Mouse (Mus musculus) kidney, embryonic 14.5 days (tissue): ENCODE data around the gene Palld. TPM values are rescaled to one million over a fixed set of nuclear protein-coding genes. Genes with fewer than 3 reads are reported as not detected.

Experiments used
- ATAC-seq: fragments of 200-750 bp; cut with Nextera tagmentation; 2 replicates; pipeline ENCODE4 v1.8.0; 2017; ENCODE audit warnings: moderate number of reproducible peaks, mild to moderate bottlenecking, moderate TSS enrichment, moderate library complexity; ENCODE audit not compliant: low FRiP score, low TSS enrichment
- H3K27ac ChIP-seq: fragments of 300-500 bp; sonication (generic); 2 replicates; pipeline ENCODE4 v1.5.1; 2014; ENCODE audit warnings: low read depth, mild to moderate bottlenecking, low read length, moderate library complexity, mixed read lengths
- H3K27me3 ChIP-seq: fragments of 300-500 bp; sonication (generic); 2 replicates; pipeline ENCODE4 v1.6.1; 2014; ENCODE audit warnings: mild to moderate bottlenecking, low read length; ENCODE audit not compliant: control insufficient read depth, insufficient read depth
- H3K36me3 ChIP-seq: fragments of 300-500 bp; sonication (generic); 2 replicates; pipeline ENCODE4 v1.6.1; 2014; ENCODE audit warnings: low read length, mixed read lengths; ENCODE audit not compliant: control insufficient read depth, insufficient read depth
- H3K4me1 ChIP-seq: fragments of 300-500 bp; sonication (generic); 2 replicates; pipeline ENCODE4 v1.6.1; 2014; ENCODE audit warnings: low read length, mixed read lengths; ENCODE audit not compliant: control insufficient read depth, insufficient read depth
- H3K4me2 ChIP-seq: fragments of 300-500 bp; sonication (generic); replicated peaks from 2 replicates; pipeline ENCODE4 v1.6.1; 2014; ENCODE audit warnings: low read depth, mild to moderate bottlenecking, low read length
- H3K4me3 ChIP-seq: fragments of 300-500 bp; sonication (generic); 2 replicates; pipeline ENCODE4 v1.5.1; 2014; ENCODE audit warnings: mild to moderate bottlenecking, low read length
- H3K9ac ChIP-seq: fragments of 300-500 bp; sonication (generic); 2 replicates; pipeline ENCODE4 v1.6.1; 2014; ENCODE audit warnings: low read depth, mild to moderate bottlenecking, low read length, moderate library complexity
- H3K9me3 ChIP-seq: fragments of 300-500 bp; sonication (generic); 2 replicates; pipeline ENCODE4 v1.6.1; 2016; ENCODE audit warnings: low read length; ENCODE audit not compliant: control insufficient read depth
- WGBS: fragments of 180-500 bp; shearing (Covaris S2); extraction: QIAGEN DNeasy Blood & Tissue Kit; methylation state at CpG from one replicate; pipeline ENCODE4 v1.1.7; 2014; 5-methylcytosine and 5-hydroxymethylcytosine counted together
- polyA plus RNA-seq: library from polyadenylated mRNA; unstranded; fragments of >200 nt; fragmentation: Nextera tagmentation; extraction: Ambion mirVana; gene quantifications from 2 replicates; pipeline ENCODE4 v1.2.1, GENCODE M21; 2014

The Palld gene
- polyA plus RNA-seq, 1 experiment from 2014 or later = 53.1 TPM

DNA sequence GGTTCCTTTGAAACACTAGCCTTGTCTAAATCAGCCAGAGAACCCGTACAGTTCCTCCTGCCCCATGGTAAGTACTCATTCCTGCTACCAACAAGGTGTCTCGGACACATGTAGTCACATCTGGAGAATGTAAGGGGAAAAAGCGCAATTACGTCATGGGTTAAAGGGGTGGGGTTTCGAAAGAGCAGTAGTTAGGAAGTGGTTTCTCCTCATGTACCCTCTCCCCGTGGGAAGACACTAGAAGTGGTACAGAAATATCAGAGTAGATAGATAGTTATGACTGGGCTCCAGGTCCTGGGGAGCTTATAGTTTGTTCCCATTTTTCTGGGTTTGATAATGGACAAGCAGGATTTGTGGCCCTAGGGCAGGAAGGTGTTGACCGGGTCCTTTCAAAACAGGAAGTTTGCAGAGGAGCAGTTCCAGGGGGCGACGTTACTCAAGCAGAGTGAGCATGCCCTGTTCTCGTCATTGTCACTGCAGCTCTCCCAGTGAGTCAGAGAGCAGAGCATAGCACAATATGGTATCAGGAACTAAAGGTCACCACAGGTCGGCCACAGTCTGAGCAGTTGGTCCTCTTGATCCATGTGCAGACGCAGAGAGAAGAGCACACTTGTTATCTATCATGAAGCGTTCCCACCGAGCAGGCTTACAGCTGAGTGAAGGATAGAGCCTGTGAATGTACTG, 384.8 kb downstream of the Palld start:
- peaks cover 6% of the 10 kb centered on the region; the same call in 1 of the 2 replicates for H3K36me3 ChIP-seq
- 76% methylated on average over 14 of the region's 14 CpGs for WGBS

DNA sequence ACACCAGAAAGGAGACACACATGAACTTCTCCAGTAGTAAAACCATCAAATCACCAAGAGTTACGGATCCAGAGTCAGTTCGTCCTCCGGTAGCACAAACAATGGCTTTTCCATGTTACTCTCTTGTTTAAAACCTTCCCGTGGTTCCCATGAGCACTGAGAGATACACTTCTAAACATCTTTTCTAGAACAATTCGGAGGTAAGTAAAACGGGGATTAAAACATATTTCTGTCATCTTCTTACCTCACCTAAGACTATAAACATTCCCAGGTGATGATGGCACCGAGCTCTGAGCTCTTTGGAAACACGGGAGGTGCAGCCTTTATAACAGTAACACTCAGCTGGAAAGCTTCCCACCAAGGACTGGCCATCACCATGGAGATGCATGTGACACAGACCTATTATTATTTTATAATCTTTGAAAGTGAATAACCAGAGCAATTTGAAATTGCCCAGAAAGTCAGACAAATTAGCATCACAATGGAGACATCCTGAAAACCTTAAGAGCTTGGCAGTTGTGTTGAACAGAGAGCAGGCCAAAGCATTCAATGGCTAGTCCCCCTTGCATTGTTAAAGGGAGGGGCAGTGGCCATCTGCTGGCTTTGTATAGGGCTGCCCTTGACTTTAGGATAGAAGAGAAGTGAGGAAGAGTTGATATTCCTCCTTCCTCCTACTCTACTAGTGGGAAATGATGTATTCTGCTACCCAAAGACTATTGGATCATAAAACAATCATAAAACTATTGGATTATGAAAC, 385.6 kb downstream of the Palld start:
- ATAC-seq = no peak
- Histone ChIP-seq H3K9ac (no peak overlapping the region), H3K36me3 (peaks cover 11% of the 10 kb centered on the region; the same call in 1 of the 2 replicates), H3K27ac (no peak overlapping the region), H3K4me2 (no peak overlapping the region), H3K4me1 (no peaks in the 10 kb centered on the region), H3K4me3 (no peak overlapping the region), H3K9me3 (no peaks in the 10 kb centered on the region), H3K27me3 (no peaks in the 10 kb centered on the region)
- 76% methylated on average over 8 of the region's 8 CpGs for WGBS

More for the DNA sequence above, 384.8 kb downstream of the Palld start:
- Histone ChIP-seq H3K4me2 (no peak overlapping the region), H3K4me3 (no peak overlapping the region), H3K9ac (no peak overlapping the region), H3K4me1 (no peaks in the 10 kb centered on the region), H3K9me3 (no peaks in the 10 kb centered on the region), H3K27ac (no peak overlapping the region), H3K27me3 (no peaks in the 10 kb centered on the region)
- ATAC-seq = no peak

DNA sequence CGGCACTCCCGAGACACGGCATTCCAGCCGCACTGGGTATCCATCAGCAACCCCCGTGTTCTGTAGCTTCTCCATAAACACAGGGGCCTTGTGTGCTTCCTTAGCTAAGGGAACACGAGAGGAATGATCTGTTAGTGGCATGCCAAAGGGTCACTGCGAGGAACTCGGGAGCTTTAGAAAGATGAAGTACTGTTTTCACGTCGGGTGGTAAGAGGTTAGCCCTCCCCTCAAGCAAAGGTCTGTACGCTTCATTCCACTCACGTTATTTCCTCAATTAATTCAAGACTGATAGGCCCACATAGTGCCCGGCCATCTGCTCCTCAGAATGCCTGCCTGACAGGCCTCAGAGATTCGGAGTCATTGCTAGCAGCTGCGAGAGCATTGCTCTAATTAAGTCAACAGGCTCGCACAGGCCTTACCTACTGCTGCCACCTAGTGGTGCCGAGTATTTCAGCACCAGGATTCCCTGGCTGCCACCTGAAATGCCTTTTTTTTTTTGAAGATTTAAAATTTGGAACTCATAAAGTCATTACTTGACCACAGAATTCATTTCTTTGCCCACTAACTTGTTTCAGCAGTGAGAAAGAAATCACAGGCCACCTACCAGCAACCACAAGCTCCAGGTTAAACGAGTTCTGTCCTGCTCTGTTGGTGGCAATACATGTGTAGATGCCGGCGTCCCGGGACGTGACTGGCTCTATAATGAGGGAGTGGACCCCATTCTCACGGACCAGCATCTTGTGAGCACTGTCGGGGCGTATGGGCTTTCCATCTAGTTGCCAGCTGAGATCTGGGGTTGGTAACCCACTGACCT, 386.4 kb downstream of the Palld start:
- Histone ChIP-seq H3K4me2 (no peak overlapping the region), H3K9me3 (no peaks in the 10 kb centered on the region), H3K27ac (no peak overlapping the region), H3K27me3 (no peaks in the 10 kb centered on the region), H3K4me1 (no peaks in the 10 kb centered on the region), H3K4me3 (no peak overlapping the region), H3K36me3 (peaks cover 12% of the 10 kb centered on the region; the same call in 1 of the 2 replicates), H3K9ac (no peak overlapping the region)
- WGBS = 48% methylated on average over 25 of the region's 25 CpGs
- peak; percentile 78; the same call in 1 of the 2 replicates for ATAC-seq

DNA sequence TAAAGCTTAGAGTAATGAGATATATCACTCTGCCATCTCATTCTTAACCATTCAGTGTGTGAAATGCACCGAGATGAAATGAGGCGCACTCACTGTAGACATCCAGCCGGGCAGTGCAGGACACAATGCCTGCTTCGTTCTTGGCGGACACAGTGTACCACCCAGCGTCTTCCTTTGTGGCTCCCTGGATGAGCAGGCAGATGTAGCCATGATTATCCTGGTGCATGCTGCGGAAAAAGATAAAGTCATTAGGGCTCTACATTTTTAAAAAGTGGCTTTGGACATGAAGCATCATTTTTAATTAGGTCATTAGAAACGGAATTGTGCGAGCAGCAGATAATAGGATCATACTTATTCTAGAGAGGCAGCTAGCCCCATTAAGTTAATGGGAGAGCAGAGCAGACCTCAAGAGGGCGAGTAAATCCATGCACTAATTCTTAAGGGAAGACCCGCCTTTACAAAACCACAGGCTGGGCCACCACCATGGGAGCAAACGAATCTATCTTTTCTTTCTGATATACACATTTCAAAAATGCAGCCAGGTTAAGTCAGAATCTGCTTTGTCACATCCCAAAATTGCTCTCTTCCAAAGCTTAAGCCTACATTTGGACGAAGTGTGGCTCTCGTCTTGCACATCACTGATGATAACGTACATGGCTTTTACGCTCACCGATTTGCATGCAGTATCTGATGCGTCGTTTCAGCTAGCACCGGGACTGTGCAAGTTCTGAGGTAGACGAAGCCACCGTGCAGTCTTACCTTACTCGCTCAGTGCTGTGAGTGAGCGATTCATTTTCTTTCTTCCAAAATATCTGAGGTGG, 387.2 kb downstream of the Palld start:
- peaks cover 14% of the 10 kb centered on the region; the same call in 1 of the 2 replicates for H3K36me3 ChIP-seq

DNA sequence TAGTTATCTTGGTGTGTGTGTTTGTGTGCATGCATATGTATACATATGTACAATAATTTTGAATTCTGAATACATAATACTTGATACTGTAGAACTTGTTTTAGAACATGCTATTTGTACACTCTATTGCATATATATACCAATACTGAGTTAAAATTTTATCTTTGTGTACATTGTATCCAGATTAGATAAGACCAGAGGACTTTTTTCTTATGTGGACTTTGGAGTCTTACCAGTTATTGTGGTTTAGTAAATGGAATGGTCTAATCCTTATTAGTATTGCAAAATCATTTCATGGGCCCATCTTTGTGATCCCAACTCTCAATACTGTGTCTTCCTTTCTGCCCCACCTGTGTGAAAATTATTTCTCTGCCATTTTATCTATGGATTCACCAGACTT, 400.2 kb downstream of the Palld start:
- Histone ChIP-seq H3K36me3 (peaks cover 5% of the 10 kb centered on the region; the same call in 1 of the 2 replicates), H3K4me3 (no peak overlapping the region), H3K9ac (no peak overlapping the region), H3K4me2 (no peak overlapping the region), H3K27me3 (no peaks in the 10 kb centered on the region), H3K4me1 (no peaks in the 10 kb centered on the region), H3K9me3 (no peaks in the 10 kb centered on the region), H3K27ac (no peak overlapping the region)
- ATAC-seq = no peak

More for the DNA sequence above, 387.2 kb downstream of the Palld start:
- Histone ChIP-seq H3K27ac (no peak overlapping the region), H3K9me3 (no peaks in the 10 kb centered on the region), H3K4me2 (no peak overlapping the region), H3K27me3 (no peaks in the 10 kb centered on the region), H3K4me3 (no peak overlapping the region), H3K4me1 (no peaks in the 10 kb centered on the region), H3K9ac (no peak overlapping the region)
- 93% methylated on average over 24 of the region's 24 CpGs for WGBS
- no peak for ATAC-seq

DNA sequence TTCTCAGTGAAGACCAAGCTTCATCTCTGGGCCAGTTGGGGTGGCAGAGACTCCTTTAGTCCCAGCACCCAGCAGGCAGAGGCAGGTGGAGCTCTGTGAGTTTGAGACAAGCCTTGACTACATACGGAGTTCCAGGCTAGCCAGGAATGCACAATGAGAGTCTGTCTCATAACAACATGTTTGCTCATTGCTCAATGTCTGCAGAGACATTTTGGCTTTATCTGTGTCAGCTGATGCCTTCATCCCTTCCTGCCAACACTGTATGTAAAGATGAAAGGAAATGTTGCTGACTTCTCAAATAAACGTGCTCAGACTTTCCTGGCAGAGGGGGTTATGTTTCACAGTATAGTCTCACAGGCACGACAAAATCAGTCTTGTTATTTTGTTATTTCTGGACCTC, 401.6 kb downstream of the Palld start:
- Histone ChIP-seq H3K4me3 (no peak overlapping the region), H3K27ac (no peak overlapping the region), H3K36me3 (peaks cover 7% of the 10 kb centered on the region; the same call in 1 of the 2 replicates), H3K9ac (no peak overlapping the region), H3K27me3 (no peaks in the 10 kb centered on the region), H3K4me2 (no peak overlapping the region), H3K9me3 (no peaks in the 10 kb centered on the region), H3K4me1 (no peaks in the 10 kb centered on the region)
- WGBS = 72% methylated on average over 3 of the region's 3 CpGs
- no peak for ATAC-seq

DNA sequence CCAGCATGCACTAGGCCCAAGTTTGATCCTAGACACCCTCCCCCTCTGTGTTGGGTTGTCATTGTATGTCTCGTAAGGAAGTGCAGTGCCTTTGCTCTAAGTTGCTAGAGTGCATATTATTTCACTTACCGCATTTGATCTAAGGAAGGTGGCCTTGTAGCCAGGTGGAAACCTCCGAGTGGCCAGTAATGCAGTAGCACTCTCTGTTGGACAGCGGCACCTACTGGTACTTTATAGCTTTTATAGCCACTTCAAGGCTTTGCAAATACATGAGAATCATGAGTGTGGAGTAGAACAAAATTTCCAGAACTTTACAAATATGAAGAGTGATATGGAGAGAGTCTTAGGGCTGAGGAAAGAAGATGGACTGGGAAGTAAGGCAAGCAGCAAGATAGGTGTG, 403.5 kb downstream of the Palld start:
- peaks cover 7% of the 10 kb centered on the region; the same call in 1 of the 2 replicates for H3K36me3 ChIP-seq
- WGBS = 64% methylated on average over 4 of the region's 4 CpGs
- H3K27ac ChIP-seq = no peak overlapping the region
- H3K9me3 ChIP-seq = no peaks in the 10 kb centered on the region
- no peaks in the 10 kb centered on the region for H3K4me1 ChIP-seq
- H3K27me3 ChIP-seq = no peaks in the 10 kb centered on the region
- no peak overlapping the region for H3K9ac ChIP-seq
- no peak overlapping the region for H3K4me3 ChIP-seq
- ATAC-seq = peak; percentile 39; the same call in 1 of the 2 replicates
- H3K4me2 ChIP-seq = no peak overlapping the region

DNA sequence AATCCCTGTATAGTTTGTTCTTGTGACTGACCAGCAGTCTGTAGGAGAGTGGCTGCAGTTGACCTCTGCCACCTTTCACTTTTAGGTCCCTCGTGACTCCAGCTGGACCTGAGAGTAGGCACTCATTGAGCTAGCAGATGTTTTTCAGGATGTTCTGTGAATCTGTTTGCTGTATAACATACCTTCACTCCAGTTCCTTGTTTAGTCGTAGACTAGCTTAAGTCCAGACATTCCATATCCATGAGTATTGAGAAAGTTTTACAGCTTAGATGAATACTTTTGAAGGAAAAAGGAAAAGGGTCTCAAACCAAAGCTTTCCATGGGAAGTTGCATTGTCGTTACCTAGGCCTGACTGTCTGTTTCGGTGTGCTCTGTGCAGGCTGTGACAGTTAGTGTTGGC, 405.4 kb downstream of the Palld start:
- H3K36me3 ChIP-seq = peaks cover 7% of the 10 kb centered on the region; the same call in 1 of the 2 replicates
- ATAC-seq = no peak
- H3K4me1 ChIP-seq = no peaks in the 10 kb centered on the region
- no peak overlapping the region for H3K9ac ChIP-seq
- WGBS = 82% methylated on average over 4 of the region's 4 CpGs
- H3K9me3 ChIP-seq = no peaks in the 10 kb centered on the region
- no peak overlapping the region for H3K27ac ChIP-seq
- H3K4me3 ChIP-seq = no peak overlapping the region
- no peaks in the 10 kb centered on the region for H3K27me3 ChIP-seq
- H3K4me2 ChIP-seq = no peak overlapping the region
